Mouse (Mus musculus): ENCODE results near the gene Lrch4.

Gene Lrch4

GRCm38 (mm10) chr5:137628498-137629305, at the start of gene Lrch4, which contains the start of the genes Fbxo24 and Gm20605:
Lrch4 (plus strand) TSS chr5:137629121.
Fbxo24 (minus strand) TSS chr5:137629002.
Gm20605 (plus strand) TSS chr5:137629175.
- peak; percentile 99 to 100 for DNase-seq

GRCm38 (mm10) chr5:137580246-137580645, 48.7 kb upstream of the Lrch4 start:
- DNase-seq: no peak

GRCm38 (mm10) chr5:137582702-137583101, 46.2 kb upstream of the Lrch4 start:
- DNase-seq: no peak

GRCm38 (mm10) chr5:137583670-137584169, 45.2 kb upstream of the Lrch4 start:
- DNase-seq: no peak

GRCm38 (mm10) chr5:137584976-137585375, 43.9 kb upstream of the Lrch4 start:
- DNase-seq: peak; percentile 79 to 87

GRCm38 (mm10) chr5:137590507-137590906, 38.4 kb upstream of the Lrch4 start:
- no peak for DNase-seq

- no peak for DNase-seq
Measured at GRCm38 (mm10) chr5:137595921-137596320, 33.0 kb upstream of the Lrch4 start.

- DNase-seq: no peak
Measured at GRCm38 (mm10) chr5:137596601-137597261, 32.2 kb upstream of the Lrch4 start.

- DNase-seq: no peak
Measured at GRCm38 (mm10) chr5:137597625-137598024, 31.3 kb upstream of the Lrch4 start.

GRCm38 (mm10) chr5:137598100-137598826, 30.7 kb upstream of the Lrch4 start:
- DNase-seq: no peak

GRCm38 (mm10) chr5:137599600-137599999, 29.3 kb upstream of the Lrch4 start:
- DNase-seq: no peak

- DNase-seq: no peak
Measured at GRCm38 (mm10) chr5:137600281-137600618, 28.7 kb upstream of the Lrch4 start.

GRCm38 (mm10) chr5:137600619-137601364, 28.1 kb upstream of the Lrch4 start, which contains the start of gene Mospd3:
Mospd3 (minus strand) TSS chr5:137601058.
- DNase-seq: peak; percentile 97 to 98

GRCm38 (mm10) chr5:137601365-137601729, 27.6 kb upstream of the Lrch4 start:
- peak in 1 of 2 experiments; percentile 37 for DNase-seq

GRCm38 (mm10) chr5:137607860-137608653, 20.9 kb upstream of the Lrch4 start:
- no peak for DNase-seq

- no peak for DNase-seq
Measured at GRCm38 (mm10) chr5:137608654-137609190, 20.2 kb upstream of the Lrch4 start.

- DNase-seq: no peak
Measured at GRCm38 (mm10) chr5:137609292-137609691, 19.6 kb upstream of the Lrch4 start.

GRCm38 (mm10) chr5:137610056-137610455, 18.9 kb upstream of the Lrch4 start:
- no peak for DNase-seq

GRCm38 (mm10) chr5:137610548-137611244, 18.2 kb upstream of the Lrch4 start:
- DNase-seq: peak; percentile 82 to 91

- DNase-seq: peak; percentile 46 to 73
Measured at GRCm38 (mm10) chr5:137611245-137611602, 17.7 kb upstream of the Lrch4 start.

GRCm38 (mm10) chr5:137613076-137613475, 15.8 kb upstream of the Lrch4 start:
- peak in 1 of 2 experiments; percentile 43 for DNase-seq
